ENCODE assay signal across 19 mouse cellular contexts in the genomic region with DNA sequence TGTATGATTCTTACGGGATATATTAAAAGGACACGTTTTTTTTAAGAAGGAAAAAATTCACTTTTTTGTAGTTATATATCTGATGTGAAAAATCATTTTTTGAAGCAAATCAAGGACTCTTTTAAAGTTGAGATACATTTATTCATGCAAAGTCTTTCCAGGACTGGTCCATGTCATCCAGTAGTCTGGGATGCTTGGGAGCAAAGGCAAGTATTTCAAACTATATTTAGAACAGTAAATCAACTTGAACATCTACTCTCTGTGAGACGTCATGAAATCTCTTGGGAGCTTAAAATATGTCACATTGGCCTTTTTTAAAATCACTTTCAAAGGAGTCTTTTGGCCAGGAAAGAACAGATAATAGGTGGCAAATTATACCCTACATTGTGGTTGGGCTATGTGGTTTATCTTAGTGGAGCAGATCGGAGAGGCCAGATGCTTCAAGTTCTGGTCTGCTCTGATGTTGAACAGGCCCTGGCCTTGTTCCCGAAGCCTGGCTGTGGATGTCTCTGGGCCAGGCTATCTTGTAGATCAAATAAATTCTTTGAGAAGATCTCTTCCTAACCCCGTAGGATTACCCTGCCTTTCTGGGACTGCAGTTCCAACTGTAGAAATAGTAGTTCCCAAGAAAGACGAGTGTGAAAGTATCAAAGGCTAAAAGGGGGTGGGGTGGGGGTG.
DNase-seq lines count a peak whose midpoint lies in the region; ATAC-seq and TF ChIP-seq lines count a peak whose summit lies in the region.
"Had no signal": no experiment of that assay in that cellular context is flagged by ENCODE, and none has a peak within 500 bp of the region (broad histone marks: within the 10 kb centered on the region; RNA-seq: fewer than 3 reads in every experiment).

No protein-coding gene starts in this region.

- TF ChIP-seq CTCF in kidney, postnatal 0 days (IDR thresholded peaks at IDR 0.05; ENCODE audit: low read depth) = no peak
- TF ChIP-seq CTCF in MEL (IDR thresholded peaks at IDR 0.05 in 2 of 3, conservative IDR thresholded peaks at IDR 0.05 in 1 of 3; ENCODE audit: control insufficient read depth in 1 of 3, insufficient read depth in 1 of 3, low read depth in 2 of 3, low read length in 3 of 3, poor library complexity in 1 of 3, severe bottlenecking in 1 of 3) = no peak

- no peak for TF ChIP-seq RAD21 in MEL (IDR thresholded peaks at IDR 0.05; ENCODE audit: low read depth, low read length)

- TF ChIP-seq POLR2A in MEL (IDR thresholded peaks at IDR 0.05; ENCODE audit: control insufficient read depth in 1 of 2, insufficient read depth in 1 of 2, low read depth in 1 of 2, low read length in 2 of 2, poor library complexity in 1 of 2) = no peak

- H3K27ac ChIP-seq in kidney, postnatal 0 days = no peak overlapping the region
- H3K27ac ChIP-seq in MEL (ENCODE audit: control insufficient read depth, low read depth, low read length) = no peak overlapping the region
- H3K27ac ChIP-seq in neural tube, embryonic 15.5 days (replicated peaks) = no peak overlapping the region
- H3K27ac ChIP-seq: heart, embryonic 13.5 days; hindbrain, postnatal 0 days; lung, embryonic 15.5 days; midbrain, embryonic 15.5 days had no signal

- no peak overlapping the region for H3K4me2 ChIP-seq in kidney, postnatal 0 days (ENCODE audit: low read length)
- no peak overlapping the region for H3K4me2 ChIP-seq in neural tube, embryonic 15.5 days
- H3K4me2 ChIP-seq: heart, embryonic 13.5 days; lung, embryonic 15.5 days; midbrain, embryonic 15.5 days had no signal

- peak; percentile 9 for DNase-seq in kidney, postnatal 0 days (ENCODE audit: low spot score)
- no peak for DNase-seq in kidney, postnatal 36 days
- DNase-seq in MEL (ENCODE audit: low read depth, low spot score) (peak; percentile 22), MEL-GATA-1-ER (ENCODE audit: extremely low read depth, low read depth) (peak; percentile 9)
- DNase-seq in kidney, postnatal 14 days = peak; percentile 6
- no peak for DNase-seq in lung, postnatal 14 days
- DNase-seq in layer of hippocampus, adult 8-10 months (ENCODE audit: low spot score in 2 of 2) = no peak
- DNase-seq: cerebellum, adult 11-12 months; cerebellum, postnatal 25 days; forebrain, postnatal 0 days; heart, adult 11 months; heart, postnatal 36 days; spleen, adult 18-20 months; thymus, postnatal 36 days had no signal

- H3K4me3 ChIP-seq in kidney, postnatal 0 days (replicated peaks; ENCODE audit: low read depth, low read length) = no peak overlapping the region
- no peak overlapping the region for H3K4me3 ChIP-seq in MEL (ENCODE audit: control insufficient read depth in 1 of 2, insufficient read depth in 1 of 2, low read depth in 2 of 2, low read length in 2 of 2)
- no peak overlapping the region for H3K4me3 ChIP-seq in neural tube, embryonic 15.5 days (replicated peaks)
- H3K4me3 ChIP-seq: heart, embryonic 13.5 days; lung, embryonic 15.5 days; midbrain, embryonic 15.5 days had no signal

- H3K36me3 ChIP-seq in kidney, postnatal 0 days (ENCODE audit: insufficient read depth, low read length) = no peaks in the 10 kb centered on the region
- H3K36me3 ChIP-seq in MEL (ENCODE audit: control insufficient read depth in 1 of 2, insufficient read depth in 2 of 2, low read length in 2 of 2) = no peaks in the 10 kb centered on the region
- H3K36me3 ChIP-seq in neural tube, embryonic 15.5 days = no peaks in the 10 kb centered on the region
- H3K36me3 ChIP-seq: heart, embryonic 13.5 days; lung, embryonic 15.5 days; midbrain, embryonic 15.5 days had no signal

- no peaks in the 10 kb centered on the region for H3K79me2 ChIP-seq in MEL (ENCODE audit: control insufficient read depth, insufficient read depth, low read length, poor library complexity)

- no peaks in the 10 kb centered on the region for H3K9me3 ChIP-seq in kidney, postnatal 0 days (replicated peaks; ENCODE audit: low read length)
- H3K9me3 ChIP-seq in MEL (replicated peaks; ENCODE audit: insufficient read depth, low read length) = no peaks in the 10 kb centered on the region
- H3K9me3 ChIP-seq in neural tube, embryonic 15.5 days (replicated peaks) = no peaks in the 10 kb centered on the region
- H3K9me3 ChIP-seq: heart, embryonic 13.5 days; lung, embryonic 15.5 days; midbrain, embryonic 15.5 days had no signal

- no peak overlapping the region for H3K9ac ChIP-seq in kidney, postnatal 0 days (ENCODE audit: low read depth, low read length)
- no peak overlapping the region for H3K9ac ChIP-seq in MEL (ENCODE audit: control insufficient read depth, low read depth, low read length, poor library complexity, severe bottlenecking)
- no peak overlapping the region for H3K9ac ChIP-seq in neural tube, embryonic 15.5 days (replicated peaks)
- H3K9ac ChIP-seq: forebrain, postnatal 0 days; heart, embryonic 13.5 days; lung, embryonic 15.5 days; midbrain, embryonic 15.5 days had no signal

- peaks cover 5% of the 10 kb centered on the region; the same call in 1 of the 2 replicates for H3K4me1 ChIP-seq in kidney, postnatal 0 days (replicated peaks; ENCODE audit: insufficient read depth, low read length)
- no peaks in the 10 kb centered on the region for H3K4me1 ChIP-seq in MEL (ENCODE audit: control insufficient read depth in 1 of 2, insufficient read depth in 2 of 2, low read length in 2 of 2)
- no peaks in the 10 kb centered on the region for H3K4me1 ChIP-seq in neural tube, embryonic 15.5 days
- H3K4me1 ChIP-seq: midbrain, embryonic 15.5 days had no signal

- H3K27me3 ChIP-seq in kidney, postnatal 0 days (ENCODE audit: insufficient read depth, low read length) = no peaks in the 10 kb centered on the region
- no peaks in the 10 kb centered on the region for H3K27me3 ChIP-seq in MEL (ENCODE audit: control insufficient read depth in 1 of 2, insufficient read depth in 2 of 2, low read length in 2 of 2)
- H3K27me3 ChIP-seq in neural tube, embryonic 15.5 days (replicated peaks) = no peaks in the 10 kb centered on the region
- H3K27me3 ChIP-seq: heart, embryonic 13.5 days; lung, embryonic 15.5 days; midbrain, embryonic 15.5 days had no signal

- 0 out of 4 replicates have a peak, but pooled peaks of 1 of the 2 experiments have one; percentile 34 for TF ChIP-seq EP300 in MEL (IDR thresholded peaks at IDR 0.05; ENCODE audit: low read depth in 1 of 2, low read length in 2 of 2)

- no peak for ATAC-seq in kidney, postnatal 0 days (replicated peaks; ENCODE audit: low FRiP score, low read depth)
- no peak for ATAC-seq in neural tube, embryonic 15.5 days (ENCODE audit: low FRiP score)
- ATAC-seq: forebrain, postnatal 0 days; hindbrain, postnatal 0 days; midbrain, embryonic 15.5 days had no signal

- WGBS in kidney, postnatal 0 days = 59% methylated on average over 7 of the region's 7 CpGs
- 83% methylated on average over 7 of the region's 7 CpGs for WGBS in neural tube, embryonic 15.5 days

TF ChIP-seq in MEL, 35 proteins besides CTCF, POLR2A, EP300 and RAD21:
- TF ChIP-seq TCF12 (IDR thresholded peaks at IDR 0.05; ENCODE audit: low read depth, low read length) (peak; percentile 68; the same call in 1 of the 2 replicates), ETS1 (IDR thresholded peaks at IDR 0.05; ENCODE audit: low read depth, low read length) (no peak), MAX (IDR thresholded peaks at IDR 0.05; ENCODE audit: low read length) (no peak), HCFC1 (IDR thresholded peaks at IDR 0.05; ENCODE audit: low read depth, low read length) (no peak), RCOR1 (IDR thresholded peaks at IDR 0.05; ENCODE audit: low read depth, low read length) (peak; percentile 22; the same call in 1 of the 2 replicates), GABPA (IDR thresholded peaks at IDR 0.05; ENCODE audit: low read depth, low read length) (no peak)

Comparison
In these comparisons a context has a peak if more than half of its experiments do, and no peak if none do; other contexts are left out.
1. DNase-seq: peak in kidney, postnatal 0 days (single experiment), MEL (single experiment), MEL-GATA-1-ER (single experiment) and kidney, postnatal 14 days (single experiment); none in kidney, postnatal 36 days (0 of 2), lung, postnatal 14 days (single experiment) and layer of hippocampus, adult 8-10 months (0 of 2).